Mouse (Mus musculus): ENCODE results near the gene Rbm17. TPM values are rescaled to one million over a fixed set of nuclear protein-coding genes. Genes with fewer than 3 reads are reported as not detected.
A peak's percentile ranks its signal among the peaks of the same experiment; 100 is the strongest.
"Not testable (repeated sequence)": the region's sequence is repeated elsewhere in the genome, so short reads cannot be mapped to it uniquely, and the experiment has no call there.

Rbm17 gene
- polyA plus RNA-seq, 1 experiment from 2014 or later = 116 TPM

DNA sequence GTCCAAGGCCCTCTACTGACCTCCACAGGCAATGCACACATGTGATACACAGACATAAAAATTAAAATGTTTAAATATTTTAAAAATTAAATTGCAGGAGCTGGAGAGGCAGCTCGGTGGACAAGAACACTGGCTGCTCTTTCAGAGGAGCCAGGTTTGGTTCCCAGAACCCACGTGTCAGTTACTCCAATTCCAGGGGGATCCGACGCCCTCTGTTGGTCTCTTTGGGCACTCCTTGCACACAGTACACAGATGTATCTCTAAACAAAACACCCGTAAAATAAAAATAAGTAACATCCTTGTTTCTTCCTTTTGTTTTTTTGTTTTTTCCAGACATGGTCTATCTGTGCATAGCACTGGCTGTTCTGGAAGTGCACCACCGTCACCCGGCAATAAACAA is 60.8 kb downstream of the Rbm17 start:
- no peaks in the 10 kb centered on the region for H3K27me3 ChIP-seq (ENCODE audit: control insufficient read depth, insufficient read depth, low read length)
- H3K4me3 ChIP-seq (replicated peaks; ENCODE audit: low read length) = no peak overlapping the region
- H3K4me2 ChIP-seq (replicated peaks) = no peak overlapping the region
- no peak overlapping the region for H3K27ac ChIP-seq
- 83% methylated on average over 7 of the region's 7 CpGs for WGBS
- H3K9ac ChIP-seq = no peak overlapping the region
- no peaks in the 10 kb centered on the region for H3K9me3 ChIP-seq (ENCODE audit: control insufficient read depth, low read length)
- ATAC-seq (ENCODE audit: low FRiP score) (no peak), DNase-seq (ENCODE audit: low spot score) (no peak)
- H3K4me1 ChIP-seq (replicated peaks; ENCODE audit: control insufficient read depth, insufficient read depth, low read length) = no peaks in the 10 kb centered on the region
- no peaks in the 10 kb centered on the region for H3K36me3 ChIP-seq (replicated peaks; ENCODE audit: control insufficient read depth, insufficient read depth)

DNA sequence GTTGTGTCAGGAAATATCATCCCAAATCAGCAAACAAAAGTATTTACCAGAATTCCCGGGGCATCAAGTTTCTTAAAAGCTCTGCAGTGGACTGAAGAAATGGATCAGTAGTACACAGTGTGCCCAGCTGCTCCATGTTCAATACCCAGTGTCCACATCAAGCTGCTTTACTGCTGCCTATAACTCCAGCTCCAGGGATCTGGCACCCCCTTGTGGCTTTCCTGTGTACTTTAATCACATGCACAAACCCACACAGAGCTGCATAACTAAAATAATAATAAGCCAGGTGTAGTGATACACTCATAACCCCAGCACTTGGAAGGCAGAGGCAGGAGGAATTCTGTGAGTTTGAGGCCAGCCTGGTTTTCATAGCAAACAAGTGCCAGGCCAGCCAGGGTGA is 61.3 kb downstream of the Rbm17 start:
- Histone ChIP-seq H3K27ac (no peak overlapping the region), H3K9ac (no peak overlapping the region), H3K4me2 (replicated peaks) (no peak overlapping the region), H3K27me3 (ENCODE audit: control insufficient read depth, insufficient read depth, low read length) (no peaks in the 10 kb centered on the region), H3K9me3 (ENCODE audit: control insufficient read depth, low read length) (no peaks in the 10 kb centered on the region), H3K4me3 (replicated peaks; ENCODE audit: low read length) (no peak overlapping the region), H3K36me3 (replicated peaks; ENCODE audit: control insufficient read depth, insufficient read depth) (no peaks in the 10 kb centered on the region), H3K4me1 (replicated peaks; ENCODE audit: control insufficient read depth, insufficient read depth, low read length) (no peaks in the 10 kb centered on the region)
- DNase-seq (ENCODE audit: low spot score) (peak; percentile 65), ATAC-seq (ENCODE audit: low FRiP score) (peak; percentile 77; the same call in 1 of the 2 replicates)
- WGBS = 100% methylated on average over 1 of the region's 1 CpGs

DNA sequence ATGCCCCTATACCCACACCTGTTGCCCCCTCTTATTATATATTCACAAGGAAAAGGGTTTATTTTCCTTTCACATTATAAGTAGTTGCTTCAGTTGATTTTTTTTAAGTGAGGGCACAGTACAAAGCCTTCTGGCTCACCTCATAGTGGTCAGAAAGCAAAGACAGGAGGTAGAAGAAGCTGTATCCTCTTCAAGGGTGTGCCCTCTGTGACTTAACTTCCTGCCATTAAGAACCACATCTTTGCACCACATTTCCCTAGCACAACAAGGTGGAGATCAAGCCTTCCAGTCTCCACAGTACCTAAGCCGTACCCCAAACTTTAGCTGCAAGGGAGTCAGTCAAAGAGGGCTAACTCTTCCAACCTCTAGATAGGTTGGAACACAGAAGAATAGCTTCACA is 61.8 kb downstream of the Rbm17 start:
- no peaks in the 10 kb centered on the region for H3K27me3 ChIP-seq (ENCODE audit: control insufficient read depth, insufficient read depth, low read length)
- no peak overlapping the region for H3K27ac ChIP-seq
- H3K4me1 ChIP-seq (replicated peaks; ENCODE audit: control insufficient read depth, insufficient read depth, low read length) = no peaks in the 10 kb centered on the region
- H3K9ac ChIP-seq = no peak overlapping the region
- WGBS = 97% methylated on average over 1 of the region's 1 CpGs
- H3K4me3 ChIP-seq (replicated peaks; ENCODE audit: low read length) = no peak overlapping the region
- no peaks in the 10 kb centered on the region for H3K36me3 ChIP-seq (replicated peaks; ENCODE audit: control insufficient read depth, insufficient read depth)
- DNase-seq (ENCODE audit: low spot score) = no peak
- ATAC-seq (ENCODE audit: low FRiP score) = no peak
- no peaks in the 10 kb centered on the region for H3K9me3 ChIP-seq (ENCODE audit: control insufficient read depth, low read length)
- H3K4me2 ChIP-seq (replicated peaks) = no peak overlapping the region

DNA sequence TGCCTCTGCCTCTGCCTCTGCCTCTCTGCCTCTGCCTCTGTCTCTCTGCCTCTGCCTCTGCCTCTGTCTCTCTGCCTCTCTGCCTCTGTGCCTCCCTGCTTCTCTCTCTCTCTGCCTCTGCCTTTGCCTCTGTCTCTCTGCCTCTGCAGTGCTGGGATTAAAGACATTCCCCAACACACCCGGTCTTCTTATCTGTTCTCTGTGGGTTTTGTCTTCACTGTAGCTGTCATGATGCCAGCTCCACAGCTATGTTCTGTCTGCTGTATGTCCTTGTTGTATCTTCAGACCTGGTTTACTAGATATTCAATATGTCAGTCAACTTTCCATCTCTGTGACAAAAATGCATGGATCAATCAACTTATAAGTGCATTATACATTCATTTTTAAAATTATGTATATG is 62.4 kb downstream of the Rbm17 start:
- H3K4me1 ChIP-seq (replicated peaks; ENCODE audit: control insufficient read depth, insufficient read depth, low read length); H3K4me3 ChIP-seq (replicated peaks; ENCODE audit: low read length); DNase-seq (ENCODE audit: low spot score); H3K27me3 ChIP-seq (ENCODE audit: control insufficient read depth, insufficient read depth, low read length); H3K9ac ChIP-seq; H3K9me3 ChIP-seq (ENCODE audit: control insufficient read depth, low read length); ATAC-seq (ENCODE audit: low FRiP score); H3K36me3 ChIP-seq (replicated peaks; ENCODE audit: control insufficient read depth, insufficient read depth); H3K27ac ChIP-seq; H3K4me2 ChIP-seq (replicated peaks): not testable (repeated sequence)
- WGBS = 78% methylated on average over 1 of the region's 1 CpGs

DNA sequence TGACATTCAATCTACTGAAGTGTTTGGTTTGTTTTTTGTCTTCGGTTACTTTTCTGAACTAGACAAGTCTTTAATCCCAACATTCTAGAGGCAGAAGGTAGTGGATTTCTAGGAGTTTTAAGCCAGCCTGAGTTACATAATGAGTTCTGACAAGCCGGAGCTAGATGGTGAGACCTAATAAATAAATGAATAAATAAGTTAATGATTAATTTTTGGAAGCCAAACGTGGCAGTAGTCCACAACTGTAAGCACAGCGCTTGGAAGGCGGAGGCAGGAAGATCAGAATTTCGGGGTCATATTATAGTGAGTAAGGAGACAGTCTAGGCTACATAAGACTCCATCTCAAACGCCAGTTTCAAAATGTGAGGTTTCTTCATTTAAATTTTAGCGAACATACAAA is 68.0 kb downstream of the Rbm17 start:
- H3K4me1 ChIP-seq (replicated peaks; ENCODE audit: control insufficient read depth, insufficient read depth, low read length) = 0 out of 2 replicates have a peak, but pooled peaks cover 7% of the 10 kb centered on the region
- no peaks in the 10 kb centered on the region for H3K9me3 ChIP-seq (ENCODE audit: control insufficient read depth, low read length)
- peak overlapping the region; percentile 92 for H3K4me2 ChIP-seq (replicated peaks)
- no peak overlapping the region for H3K9ac ChIP-seq
- WGBS = 67% methylated on average over 8 of the region's 8 CpGs
- no peak for ATAC-seq (ENCODE audit: low FRiP score)
- no peaks in the 10 kb centered on the region for H3K36me3 ChIP-seq (replicated peaks; ENCODE audit: control insufficient read depth, insufficient read depth)
- no peaks in the 10 kb centered on the region for H3K27me3 ChIP-seq (ENCODE audit: control insufficient read depth, insufficient read depth, low read length)
- H3K27ac ChIP-seq = no peak overlapping the region
- DNase-seq (ENCODE audit: low spot score) = no peak
- H3K4me3 ChIP-seq (replicated peaks; ENCODE audit: low read length) = peak overlapping the region; percentile 53

Other genes starting within 250 kb of the Rbm17 start
- 27.6 and 32.0 TPM in 2 replicates for gene Pfkfb3, start 50.1 kb downstream of the Rbm17 start, polyA plus RNA-seq (2014; fragmentation: Nextera tagmentation; extraction: Ambion mirVana)
- not detected in 2 replicates for gene Gm17490, start 22.1 kb upstream of the Rbm17 start, polyA plus RNA-seq (2014; fragmentation: Nextera tagmentation; extraction: Ambion mirVana)
- 0.09 TPM in 1 of 2 replicates, not detected in the other for gene Il2ra, start 38.7 kb upstream of the Rbm17 start, polyA plus RNA-seq (2014; fragmentation: Nextera tagmentation; extraction: Ambion mirVana)
- gene Il15ra, start 101.1 kb upstream of the Rbm17 start, polyA plus RNA-seq (2014; fragmentation: Nextera tagmentation; extraction: Ambion mirVana) = 1.4 and 1.5 TPM in 2 replicates
- gene Fbh1, start 173.4 kb upstream of the Rbm17 start, polyA plus RNA-seq (2014; fragmentation: Nextera tagmentation; extraction: Ambion mirVana) = 139 and 155 TPM in 2 replicates
- gene Ankrd16, start 173.7 kb upstream of the Rbm17 start, polyA plus RNA-seq (2014; fragmentation: Nextera tagmentation; extraction: Ambion mirVana) = 27.5 and 28.4 TPM in 2 replicates

All from hindbrain, embryonic 14.5 days (tissue).